Mouse (Mus musculus) heart, postnatal 0 days (tissue): ENCODE measurements around the gene Evpl. TPM values are rescaled to one million over a fixed set of nuclear protein-coding genes. Genes with fewer than 3 reads are reported as not detected.

Experiments
- ATAC-seq: fragments of 200-750 bp; cut with Nextera tagmentation; 2 replicates; pipeline ENCODE4 v1.8.0; 2017; ENCODE audit warnings: low read depth, moderate number of reproducible peaks, moderate library complexity; ENCODE audit not compliant: insufficient read depth
- DNase-seq: peaks from one replicate; pipeline ENCODE4 v3.0.0-alpha.2; 2016; ENCODE audit warnings: low spot score
- H3K27ac ChIP-seq: fragments of 300-500 bp; sonication (generic); 2 replicates; pipeline ENCODE4 v1.5.1; 2014; ENCODE audit warnings: low read depth, mild to moderate bottlenecking
- H3K27me3 ChIP-seq: fragments of 300-500 bp; sonication (generic); 2 replicates; pipeline ENCODE4 v1.6.1; 2014; ENCODE audit warnings: low read length, mixed read lengths; ENCODE audit not compliant: control insufficient read depth, insufficient read depth
- H3K36me3 ChIP-seq: fragments of 300-500 bp; sonication (generic); replicated peaks from 2 replicates; pipeline ENCODE4 v1.6.1; 2014; ENCODE audit warnings: low read length, mixed read lengths; ENCODE audit not compliant: control insufficient read depth, insufficient read depth
- H3K4me1 ChIP-seq: fragments of 300-500 bp; sonication (generic); 2 replicates; pipeline ENCODE4 v1.6.1; 2014; ENCODE audit warnings: antibody characterized with exemption; ENCODE audit not compliant: control insufficient read depth, insufficient read depth
- H3K4me2 ChIP-seq: fragments of 300-500 bp; sonication (generic); 2 replicates; pipeline ENCODE4 v1.6.1; 2014; ENCODE audit warnings: low read depth, mild to moderate bottlenecking, low read length, moderate library complexity
- H3K4me3 ChIP-seq: fragments of 300-500 bp; sonication (generic); 2 replicates; pipeline ENCODE4 v1.5.1; 2014; ENCODE audit warnings: low read depth, low read length
- H3K9ac ChIP-seq: fragments of 300-500 bp; sonication (generic); replicated peaks from 2 replicates; pipeline ENCODE4 v1.6.1; 2014; ENCODE audit warnings: low read depth, low read length, mixed read lengths
- H3K9me3 ChIP-seq: fragments of 300-500 bp; sonication (generic); replicated peaks from 2 replicates; pipeline ENCODE4 v1.6.1; 2016; ENCODE audit warnings: low read length; ENCODE audit not compliant: control insufficient read depth
- CTCF ChIP-seq: IDR thresholded peaks from 2 replicates; pipeline ENCODE4 v1.5.1; 2016; ENCODE audit warnings: antibody characterized with exemption, control low read depth, low read depth
- EP300 ChIP-seq: IDR thresholded peaks from 2 replicates; pipeline ENCODE4 v1.6.1; 2016; ENCODE audit warnings: antibody characterized with exemption, low read depth
- whole genome bisulfite sequencing: fragments of 180-500 bp; shearing (Covaris S2); extraction: QIAGEN DNeasy Blood & Tissue Kit; methylation state at CpG from one replicate; pipeline ENCODE4 v1.1.7; 2014; 5-methylcytosine and 5-hydroxymethylcytosine counted together
- polyA plus RNA-seq: library from polyadenylated mRNA; unstranded; fragments of >200 nt; fragmentation: Nextera tagmentation; extraction: Ambion mirVana; gene quantifications from 2 replicates; pipeline ENCODE4 v1.2.1, GENCODE M21; 2015
- total RNA-seq: library from RNA; depleted of rRNA; stranded (reverse); fragments of >200 nt; gene quantifications from 2 replicates; pipeline ENCODE4 v1.2.3, GENCODE M21; 2014; ENCODE audit warnings: low replicate concordance

Gene Evpl
- total and polyA plus RNA-seq, 2 experiments from 2014 or later: 0.45 to 3.4 TPM

DNA sequence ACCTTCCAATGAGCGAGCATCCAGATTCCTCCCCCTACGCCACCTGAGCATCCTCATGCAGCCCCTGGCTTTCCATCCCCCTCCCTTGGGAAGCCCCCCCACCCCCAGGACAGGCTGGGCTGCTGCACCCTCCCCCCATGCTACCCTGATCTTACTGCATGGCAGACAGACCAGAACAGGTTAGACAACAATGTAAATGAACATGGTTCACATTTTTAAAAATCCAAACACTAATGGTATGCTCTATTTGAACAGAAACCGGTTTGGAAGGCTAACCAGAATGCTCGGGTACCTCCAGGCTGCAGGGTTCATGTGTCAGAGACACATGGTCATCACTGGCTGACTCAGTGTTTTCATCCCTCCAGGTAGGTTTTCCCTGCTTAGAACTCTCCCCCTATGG is 9.2 kb downstream of the Evpl start:
- no peaks in the 10 kb centered on the region for H3K4me1 ChIP-seq
- H3K27me3 ChIP-seq: peaks cover 16% of the 10 kb centered on the region
- no peak overlapping the region for H3K4me2 ChIP-seq
- ATAC-seq (no peak), DNase-seq (no peak)
- TF ChIP-seq CTCF (no peak), EP300 (no peak)
- 76% methylated on average over 4 of the region's 4 CpGs for WGBS
- no peak overlapping the region for H3K27ac ChIP-seq
- H3K9ac ChIP-seq: no peak overlapping the region
- H3K36me3 ChIP-seq: no peaks in the 10 kb centered on the region
- H3K9me3 ChIP-seq: no peaks in the 10 kb centered on the region
- no peak overlapping the region for H3K4me3 ChIP-seq

DNA sequence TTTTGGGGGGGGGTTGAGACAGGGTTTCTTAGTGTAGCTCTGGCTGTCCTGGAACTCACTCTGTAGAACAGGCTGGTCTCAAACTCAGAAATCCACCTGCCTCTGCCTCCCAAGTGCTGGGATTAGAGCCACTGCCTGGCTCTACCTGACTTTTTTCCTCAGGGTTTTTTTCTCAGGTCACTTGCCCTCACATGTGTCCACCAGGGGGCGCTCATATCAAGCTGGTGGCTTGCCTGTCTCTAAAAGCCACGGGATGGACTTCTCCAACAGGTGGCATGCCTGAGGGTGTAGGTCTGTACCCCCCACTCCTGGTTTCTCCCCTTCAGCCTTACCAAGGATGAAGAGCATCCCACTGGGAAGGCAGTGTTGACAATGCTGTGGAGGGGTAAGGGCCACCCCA is 11.5 kb downstream of the Evpl start:
- Histone ChIP-seq H3K9me3 (0 out of 2 replicates have a peak, but pooled peaks cover 4% of the 10 kb centered on the region), H3K27ac (no peak overlapping the region), H3K36me3 (no peaks in the 10 kb centered on the region), H3K27me3 (peaks cover 34% of the 10 kb centered on the region), H3K4me1 (peaks cover 5% of the 10 kb centered on the region; the same call in 1 of the 2 replicates), H3K9ac (no peak overlapping the region), H3K4me3 (no peak overlapping the region), H3K4me2 (no peak overlapping the region)
- WGBS: 0% methylated on average over 2 of the region's 2 CpGs
- TF ChIP-seq EP300: no peak
- peak; percentile 89 for TF ChIP-seq CTCF
- no peak for ATAC-seq
- DNase-seq: peak; percentile 56

DNA sequence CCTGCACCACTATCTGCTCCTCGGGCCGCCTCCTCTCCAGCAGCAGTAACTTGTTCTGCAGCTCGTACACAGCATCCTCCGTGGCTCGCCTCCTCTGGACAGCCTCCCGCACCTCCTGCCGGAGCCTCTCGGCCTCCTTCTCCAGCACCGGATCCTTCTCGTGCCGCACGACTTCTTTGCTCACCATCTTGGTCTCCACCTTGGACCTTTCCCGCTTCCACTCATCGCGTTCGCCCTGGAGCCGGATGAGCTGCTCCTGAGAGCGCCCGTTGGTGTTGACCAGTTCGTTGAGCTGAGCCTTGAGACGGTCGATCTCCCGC is 15.2 kb downstream of the Evpl start:
- ATAC-seq: no peak
- Histone ChIP-seq H3K27ac (no peak overlapping the region), H3K27me3 (peaks cover 43% of the 10 kb centered on the region), H3K9ac (peak overlapping the region; percentile 37; the same call in 1 of the 2 replicates), H3K4me3 (peak overlapping the region; percentile 47), H3K4me2 (peak overlapping the region; percentile 67), H3K4me1 (peaks cover 23% of the 10 kb centered on the region), H3K9me3 (0 out of 2 replicates have a peak, but pooled peaks cover 4% of the 10 kb centered on the region), H3K36me3 (no peaks in the 10 kb centered on the region)
- DNase-seq: no peak
- no peak for TF ChIP-seq EP300
- TF ChIP-seq CTCF: no peak
- WGBS: 12% methylated on average over 23 of the region's 23 CpGs

DNA sequence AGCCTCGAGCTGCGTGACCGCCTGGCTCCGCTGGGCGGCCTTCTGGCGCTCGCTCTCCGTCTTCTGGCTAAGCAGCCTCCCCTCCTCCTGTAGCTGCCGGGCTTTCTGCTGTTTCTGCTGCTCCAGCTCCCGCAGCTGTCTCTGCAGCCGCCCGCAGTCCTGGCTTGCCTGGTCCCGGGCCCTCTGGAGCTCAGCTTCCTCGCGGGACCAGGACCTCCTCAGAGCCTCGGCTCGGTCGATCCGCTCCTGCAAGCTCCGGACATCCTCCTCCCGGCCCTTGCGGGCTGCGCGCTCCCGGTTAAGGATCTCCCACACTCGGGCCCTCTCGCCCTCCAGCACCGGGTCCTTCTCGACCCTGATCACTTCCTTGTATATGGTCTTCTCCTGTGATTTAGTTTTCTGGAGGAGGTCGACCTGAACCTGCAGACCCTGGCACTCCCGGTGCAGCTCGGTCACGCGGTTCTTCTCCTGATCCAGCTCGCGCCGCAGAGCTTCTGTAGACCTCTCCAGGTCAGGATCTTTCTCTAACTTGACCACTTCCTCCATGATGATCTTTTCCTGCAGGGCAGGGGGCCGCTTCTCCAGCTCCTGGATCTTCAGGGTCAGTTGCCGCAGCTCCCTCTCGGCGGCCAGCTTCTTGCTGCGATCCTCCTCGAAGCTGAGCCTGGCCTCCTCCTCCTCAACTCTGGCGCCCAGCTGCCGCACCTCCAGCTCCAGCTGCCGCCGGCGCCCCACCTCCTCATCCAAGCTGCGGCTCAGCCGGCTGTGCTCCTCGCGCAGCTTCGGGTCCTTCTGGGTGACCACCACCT is 15.7 kb downstream of the Evpl start:
- H3K4me2 ChIP-seq: peak overlapping the region; percentile 67
- peak overlapping the region; percentile 37; the same call in 1 of the 2 replicates for H3K9ac ChIP-seq
- peak overlapping the region; percentile 47 for H3K4me3 ChIP-seq
- H3K36me3 ChIP-seq: no peaks in the 10 kb centered on the region
- DNase-seq: no peak
- H3K9me3 ChIP-seq: 0 out of 2 replicates have a peak, but pooled peaks cover 4% of the 10 kb centered on the region
- no peak overlapping the region for H3K27ac ChIP-seq
- WGBS: 9% methylated on average over 53 of the region's 53 CpGs
- H3K4me1 ChIP-seq: peaks cover 23% of the 10 kb centered on the region
- peaks cover 43% of the 10 kb centered on the region for H3K27me3 ChIP-seq
- TF ChIP-seq EP300 (no peak), CTCF (no peak)
- no peak for ATAC-seq

DNA sequence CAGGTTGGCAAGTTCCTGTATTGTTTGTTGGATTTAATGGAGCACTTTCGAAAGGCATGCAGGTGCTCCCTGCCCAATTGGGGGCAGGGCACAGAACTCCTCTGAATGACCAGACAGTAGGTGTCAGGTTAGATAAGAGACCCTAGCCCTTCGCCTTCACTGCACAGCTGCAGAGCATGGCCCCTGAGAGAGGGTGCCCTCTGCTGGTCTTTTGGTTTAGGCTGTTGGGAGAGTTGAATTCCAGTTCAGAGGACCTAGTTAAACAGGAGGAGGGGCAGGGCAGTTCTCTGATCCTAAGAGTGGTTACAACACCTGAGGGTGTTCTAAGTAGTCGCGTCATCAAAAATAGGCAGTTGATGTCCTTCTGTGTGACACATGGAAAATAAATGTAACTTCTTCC is 18.0 kb downstream of the Evpl start:
- H3K27me3 ChIP-seq: peaks cover 39% of the 10 kb centered on the region

More for the DNA sequence above, 18.0 kb downstream of the Evpl start:
- Histone ChIP-seq H3K4me2 (no peak overlapping the region), H3K36me3 (no peaks in the 10 kb centered on the region), H3K9me3 (0 out of 2 replicates have a peak, but pooled peaks cover 4% of the 10 kb centered on the region), H3K27ac (no peak overlapping the region), H3K9ac (no peak overlapping the region), H3K4me3 (no peak overlapping the region), H3K4me1 (peaks cover 23% of the 10 kb centered on the region)
- DNase-seq (peak; percentile 72), ATAC-seq (0 out of 2 replicates have a peak, but pooled peaks have one; percentile 10)
- TF ChIP-seq CTCF: peak; percentile 74
- no peak for TF ChIP-seq EP300
- 20% methylated on average over 4 of the region's 4 CpGs for WGBS
